Mouse (Mus musculus) bone marrow macrophage, adult 2 months (primary cell): Measurements from ENCODE around the gene Sectm1b.

Experiments
- CTCF ChIP-seq: IDR thresholded peaks from 2 replicates; pipeline ENCODE4 v1.5.1; 2012; ENCODE audit warnings: low read depth, mild to moderate bottlenecking, low read length, moderate library complexity
- POLR2A ChIP-seq: IDR thresholded peaks from 2 replicates; pipeline ENCODE4 v1.6.1; 2012; ENCODE audit warnings: mild to moderate bottlenecking, low read depth, low read length, borderline replicate concordance

DNA sequence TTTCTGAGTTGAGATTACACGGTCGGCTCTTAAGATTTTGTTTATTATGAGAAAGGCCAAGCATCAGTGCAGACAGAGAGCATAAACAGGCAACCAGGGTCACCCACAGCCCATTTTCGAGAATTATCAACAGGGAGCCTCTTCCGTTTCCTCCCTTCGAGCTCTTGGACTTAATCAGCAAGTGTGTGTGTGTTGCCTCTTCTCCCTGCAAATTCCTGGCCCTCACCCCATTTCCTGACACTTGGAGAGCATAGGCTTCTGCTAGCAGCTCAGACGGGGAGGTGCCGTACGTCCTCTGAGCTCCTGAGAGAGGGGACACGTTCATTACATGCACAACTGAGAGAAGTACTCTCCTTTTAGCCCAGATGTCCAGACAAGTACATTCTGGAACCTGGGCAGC, 44.7 kb upstream of the Sectm1b start:
- TF ChIP-seq POLR2A = no peak
- TF ChIP-seq CTCF = no peak
